In the genomic region with DNA sequence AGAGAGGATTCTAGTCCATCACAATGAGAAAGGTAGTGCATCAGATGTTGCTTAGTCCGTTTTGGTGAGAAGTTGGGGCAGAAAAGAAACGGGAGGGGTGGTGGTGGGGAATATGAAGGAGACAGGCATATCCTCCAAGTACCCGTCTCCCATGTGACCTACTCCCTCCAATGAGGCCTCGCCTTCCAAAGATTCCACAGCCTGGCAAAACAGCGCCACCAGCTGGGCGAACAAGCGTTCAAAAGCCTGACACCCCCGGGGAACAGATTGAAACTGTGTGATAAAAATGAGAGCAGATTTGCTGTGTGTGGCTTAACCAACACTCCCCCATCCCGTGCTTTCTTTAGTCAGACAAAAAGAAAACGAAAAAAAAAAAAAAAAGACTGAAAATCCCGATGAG, we compare ENCODE assay signal across 8 mouse cellular contexts. TPM values are rescaled to one million over a fixed set of nuclear protein-coding genes. Genes with fewer than 3 reads are reported as not detected.
DNase-seq lines count a peak whose midpoint lies in the region; ATAC-seq and TF ChIP-seq lines count a peak whose summit lies in the region.

No protein-coding gene starts in this region.

- H3K4me1 ChIP-seq in kidney, embryonic 14.5 days (ENCODE audit: control insufficient read depth, insufficient read depth, low read length) = no peaks in the 10 kb centered on the region; the same call in 1 of the 2 replicates
- no peaks in the 10 kb centered on the region for H3K4me1 ChIP-seq in E14TG2a.4 (replicated peaks; ENCODE audit: low read depth, low read length)
- no peaks in the 10 kb centered on the region; the same call in 1 of the 2 replicates for H3K4me1 ChIP-seq in bone marrow, adult 2 months (ENCODE audit: control insufficient read depth, insufficient read depth, low read length)
- H3K4me1 ChIP-seq in forebrain, embryonic 12.5 days = peaks cover 12% of the 10 kb centered on the region

- peak; percentile 47 for DNase-seq in kidney, adult 11 months
- DNase-seq in kidney, postnatal 14 days = peak; percentile 45
- DNase-seq in ovary, postnatal 10 days (ENCODE audit: low spot score) = no peak

- peak; percentile 39 for TF ChIP-seq CTCF in E14TG2a.4 (conservative IDR thresholded peaks at IDR 0.05; ENCODE audit: low read length)
- peak; percentile 51; the same call in 1 of the 2 replicates for TF ChIP-seq CTCF in bone marrow, adult 2 months (IDR thresholded peaks at IDR 0.05; ENCODE audit: control insufficient read depth, insufficient read depth, low read length)

- no peak for ATAC-seq in kidney, embryonic 14.5 days (ENCODE audit: low FRiP score, low TSS enrichment)
- ATAC-seq in megakaryocyte progenitor cell, adult 5-6 weeks (replicated peaks; ENCODE audit: poor library complexity) = peak; percentile 77
- no peak for ATAC-seq in forebrain, embryonic 12.5 days (ENCODE audit: low FRiP score)

- no peak overlapping the region for H3K9ac ChIP-seq in kidney, embryonic 14.5 days (ENCODE audit: low read depth, low read length)
- H3K9ac ChIP-seq in forebrain, embryonic 12.5 days = no peak overlapping the region

- 74% methylated on average over 11 of the region's 11 CpGs for whole genome bisulfite sequencing in kidney, embryonic 14.5 days
- 61% methylated on average over 11 of the region's 11 CpGs for WGBS in bone marrow, adult 2 months
- 84% methylated on average over 11 of the region's 11 CpGs for WGBS in forebrain, embryonic 12.5 days

- no peaks in the 10 kb centered on the region for H3K9me3 ChIP-seq in kidney, embryonic 14.5 days (ENCODE audit: control insufficient read depth, low read length)
- H3K9me3 ChIP-seq in E14TG2a.4 (ENCODE audit: low read length) = peaks cover 10% of the 10 kb centered on the region; the same call in 1 of the 2 replicates
- H3K9me3 ChIP-seq in forebrain, embryonic 12.5 days = no peaks in the 10 kb centered on the region

- H3K27ac ChIP-seq in kidney, embryonic 14.5 days (ENCODE audit: low read depth, low read length) = no peak overlapping the region
- H3K27ac ChIP-seq in bone marrow, adult 2 months (ENCODE audit: control insufficient read depth, insufficient read depth, low read depth, low read length, poor library complexity) = no peak overlapping the region
- no peak overlapping the region for H3K27ac ChIP-seq in forebrain, embryonic 12.5 days

- H3K4me2 ChIP-seq in kidney, embryonic 14.5 days (replicated peaks; ENCODE audit: low read depth, low read length) = no peak overlapping the region
- H3K4me2 ChIP-seq in forebrain, embryonic 12.5 days = no peak overlapping the region

- no peaks in the 10 kb centered on the region for H3K27me3 ChIP-seq in kidney, embryonic 14.5 days (ENCODE audit: control insufficient read depth, insufficient read depth, low read length)
- H3K27me3 ChIP-seq in E14TG2a.4 (ENCODE audit: insufficient read depth, low read length) = peaks cover 12% of the 10 kb centered on the region; the same call in 1 of the 2 replicates
- no peaks in the 10 kb centered on the region for H3K27me3 ChIP-seq in forebrain, embryonic 12.5 days

- H3K36me3 ChIP-seq in kidney, embryonic 14.5 days (ENCODE audit: control insufficient read depth, insufficient read depth, low read length) = no peaks in the 10 kb centered on the region
- no peaks in the 10 kb centered on the region for H3K36me3 ChIP-seq in E14TG2a.4 (ENCODE audit: insufficient read depth, low read length)
- no peaks in the 10 kb centered on the region for H3K36me3 ChIP-seq in forebrain, embryonic 12.5 days (replicated peaks)

- H3K4me3 ChIP-seq in kidney, embryonic 14.5 days (ENCODE audit: low read length) = no peak overlapping the region
- no peak overlapping the region for H3K4me3 ChIP-seq in E14TG2a.4 (replicated peaks; ENCODE audit: low read length)
- H3K4me3 ChIP-seq in bone marrow, adult 2 months (replicated peaks; ENCODE audit: control insufficient read depth, low read depth, low read length) = no peak overlapping the region
- H3K4me3 ChIP-seq in forebrain, embryonic 12.5 days (replicated peaks) = no peak overlapping the region

- TF ChIP-seq POLR2A in bone marrow, adult 2 months (IDR thresholded peaks at IDR 0.05; ENCODE audit: borderline replicate concordance, control insufficient read depth, low read depth, low read length) = no peak

RNA-seq across cellular contexts. Expression of gene Lpar3, which starts 56.7 kb away (rescaled TPM):
- polyA plus RNA-seq in kidney, embryonic 14.5 days (2014; fragmentation: Nextera tagmentation; extraction: Ambion mirVana) = 0.27 and 0.83 TPM in 2 replicates
- not detected in 2 replicates for polyA plus RNA-seq in bone marrow, adult 2 months (2011; ENCODE audit: insufficient read depth, insufficient read length, low replicate concordance, missing spikeins)
- not detected in 2 replicates for total RNA-seq in megakaryocyte progenitor cell, adult 5-6 weeks (2015)
- not detected in 2 replicates for total RNA-seq in megakaryocyte progenitor cell, adult 5-6 weeks (2017)
- 0.14 and 0.33 TPM in 2 replicates for polyA plus RNA-seq in forebrain, embryonic 12.5 days (2016; fragmentation: Nextera tagmentation; extraction: Ambion mirVana)
